Mouse (Mus musculus) bone marrow macrophage, adult 2 months (primary cell): ENCODE results near the gene Hspb1.

Source experiments
- CTCF ChIP-seq: IDR thresholded peaks from 2 replicates; pipeline ENCODE4 v1.5.1; 2012; ENCODE audit warnings: low read depth, mild to moderate bottlenecking, low read length, moderate library complexity
- POLR2A ChIP-seq: IDR thresholded peaks from 2 replicates; pipeline ENCODE4 v1.6.1; 2012; ENCODE audit warnings: mild to moderate bottlenecking, low read depth, low read length, borderline replicate concordance

DNA sequence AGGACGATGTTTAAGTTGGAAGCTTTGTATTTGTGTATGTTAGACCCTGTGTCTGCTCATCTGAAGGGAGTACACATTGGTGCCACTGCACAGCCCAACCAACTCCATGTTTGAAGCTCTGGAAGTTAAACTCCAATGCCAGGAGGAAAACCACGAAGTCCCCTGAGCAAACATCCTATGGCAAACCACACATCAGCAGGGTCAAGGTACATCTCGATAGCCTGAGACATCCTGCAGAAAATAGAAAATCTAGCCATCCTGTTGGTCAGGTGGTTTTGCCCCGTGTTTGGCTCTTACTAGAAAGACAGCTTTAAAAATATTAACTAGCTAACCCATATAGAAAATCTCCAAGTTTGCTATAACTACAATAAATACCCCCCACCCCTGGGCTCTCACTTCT, 11.3 kb downstream of the Hspb1 start:
- TF ChIP-seq CTCF (no peak), POLR2A (no peak)
